Mouse (Mus musculus) adrenal gland, postnatal 25 days (tissue): Measurements from ENCODE around the gene Hmgb1. TPM values are rescaled to one million over a fixed set of nuclear protein-coding genes. Genes with fewer than 3 reads are reported as not detected.
A peak's percentile ranks its signal among the peaks of the same experiment; 100 is the strongest.

Experiments
- DNase-seq: peaks from one replicate; pipeline ENCODE4 v3.0.0; 2021; ENCODE audit warnings: mixed read lengths
- long read RNA-seq: library from polyadenylated mRNA; stranded (forward); transcript quantifications from one replicate; pipeline ENCODE4 v2.0.0, GENCODE M21; 2021
- total RNA-seq: library from RNA; stranded (reverse); gene quantifications from 2 replicates; pipeline ENCODE4 v1.2.3, GENCODE M21; 2021

Gene Hmgb1
- total RNA-seq, result 152 and 186 TPM in 2 replicates
- long read RNA-seq, transcript Hmgb1-201 (5 exons, 2,838 nt), result major isoform, 218 of 258 reads
- long read RNA-seq, transcript Hmgb1-202 (5 exons, 1,092 nt), result minor isoform, 17 of 258 reads
- long read RNA-seq, partial matches to known transcripts, result 2 of 258 reads
- long read RNA-seq, other reads (novel, unspliced or antisense), result 18 of 258 reads

GRCm38 (mm10) chr5:149184104-149184843 is at the start of gene Hmgb1, which contains the start of gene Uspl1:
Gene Hmgb1 (minus strand): TSS chr5:149184489.
Gene Uspl1 (plus strand): TSS chr5:149184350.
- DNase-seq, result peak; percentile 99

GRCm38 (mm10) chr5:149229619-149230339 is 45.5 kb upstream of the Hmgb1 start:
- DNase-seq, result no peak

GRCm38 (mm10) chr5:149228700-149229618 is 44.7 kb upstream of the Hmgb1 start:
- DNase-seq, result peak; percentile 99

- DNase-seq, result no peak
Observed at GRCm38 (mm10) chr5:149224666-149225065, 40.4 kb upstream of the Hmgb1 start.

- no peak for DNase-seq
Observed at GRCm38 (mm10) chr5:149221355-149221754, 37.1 kb upstream of the Hmgb1 start.

GRCm38 (mm10) chr5:149219493-149219892 is 35.2 kb upstream of the Hmgb1 start:
- DNase-seq, result no peak

- DNase-seq, result no peak
Observed at GRCm38 (mm10) chr5:149217524-149218357, 33.5 kb upstream of the Hmgb1 start.

- DNase-seq, result no peak
Observed at GRCm38 (mm10) chr5:149215540-149215939, 31.3 kb upstream of the Hmgb1 start.

- no peak for DNase-seq
Observed at GRCm38 (mm10) chr5:149212806-149213205, 28.5 kb upstream of the Hmgb1 start.

GRCm38 (mm10) chr5:149211041-149211440 is 26.8 kb upstream of the Hmgb1 start:
- DNase-seq, result no peak

- no peak for DNase-seq
Observed at GRCm38 (mm10) chr5:149209328-149209727, 25.0 kb upstream of the Hmgb1 start.

- no peak for DNase-seq
Observed at GRCm38 (mm10) chr5:149208776-149209175, 24.5 kb upstream of the Hmgb1 start.

- no peak for DNase-seq
Observed at GRCm38 (mm10) chr5:149207661-149208060, 23.4 kb upstream of the Hmgb1 start.

GRCm38 (mm10) chr5:149206286-149206685 is 22.0 kb upstream of the Hmgb1 start:
- DNase-seq, result no peak

GRCm38 (mm10) chr5:149205265-149205664 is 21.0 kb upstream of the Hmgb1 start:
- DNase-seq, result no peak

GRCm38 (mm10) chr5:149204822-149205221 is 20.5 kb upstream of the Hmgb1 start:
- DNase-seq, result no peak

- no peak for DNase-seq
Observed at GRCm38 (mm10) chr5:149203796-149204375, 19.6 kb upstream of the Hmgb1 start.

- peak; percentile 49 for DNase-seq
Observed at GRCm38 (mm10) chr5:149202941-149203340, 18.7 kb upstream of the Hmgb1 start.

- DNase-seq, result no peak
Observed at GRCm38 (mm10) chr5:149198782-149199181, 14.5 kb upstream of the Hmgb1 start.

- no peak for DNase-seq
Observed at GRCm38 (mm10) chr5:149196611-149197010, 12.3 kb upstream of the Hmgb1 start.

GRCm38 (mm10) chr5:149190160-149190559 is 5.9 kb upstream of the Hmgb1 start:
- DNase-seq, result no peak
